Mouse (Mus musculus): ENCODE measurements around the gene Ralgps1. TPM values are rescaled to one million over a fixed set of nuclear protein-coding genes. Genes with fewer than 3 reads are reported as not detected.
"Not testable (repeated sequence)": the region's sequence is repeated elsewhere in the genome, so short reads cannot be mapped to it uniquely, and the experiment has no call there.

Ralgps1 gene
- polyA plus RNA-seq, 1 experiment from 2014 or later: 1.8 TPM

DNA sequence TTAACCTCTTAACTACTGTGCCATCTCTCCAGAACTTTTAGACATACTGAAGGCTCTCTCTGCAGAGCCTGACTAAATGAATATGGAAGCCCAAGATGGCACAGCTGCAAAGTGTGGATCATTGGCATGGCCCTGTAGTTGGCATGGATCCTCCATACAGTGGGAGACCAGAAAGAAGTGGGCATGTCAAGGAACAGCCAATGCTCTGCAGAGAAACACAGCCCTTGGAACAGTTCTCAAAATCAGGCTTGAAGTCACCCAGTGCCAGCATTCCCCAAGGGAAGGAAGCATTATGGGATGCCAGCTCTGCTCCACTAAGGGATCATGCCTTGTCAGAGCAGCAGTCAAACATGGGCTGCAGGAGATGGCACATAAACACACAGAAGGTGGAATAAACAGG lies 35.5 kb downstream of the Ralgps1 start:
- ATAC-seq: no peak
- Histone ChIP-seq H3K4me1 (ENCODE audit: insufficient read depth, low read depth, low read length) (no peaks in the 10 kb centered on the region), H3K4me3 (ENCODE audit: low read depth, low read length) (no peak overlapping the region), H3K9ac (replicated peaks; ENCODE audit: low read depth) (no peak overlapping the region), H3K36me3 (ENCODE audit: insufficient read depth, low read length) (no peaks in the 10 kb centered on the region), H3K4me2 (replicated peaks; ENCODE audit: low read depth, low read length) (no peak overlapping the region), H3K27ac (ENCODE audit: low read length) (no peak overlapping the region), H3K9me3 (ENCODE audit: low read length) (no peaks in the 10 kb centered on the region), H3K27me3 (replicated peaks; ENCODE audit: insufficient read depth, low read length) (no peaks in the 10 kb centered on the region)
- DNase-seq (ENCODE audit: low spot score): no peak
- TF ChIP-seq CTCF (IDR thresholded peaks at IDR 0.05) (no peak), EP300 (IDR thresholded peaks at IDR 0.05) (no peak)

- H3K4me3 ChIP-seq (ENCODE audit: low read depth, low read length): no peak overlapping the region
- TF ChIP-seq EP300 (IDR thresholded peaks at IDR 0.05): no peak
- TF ChIP-seq CTCF (IDR thresholded peaks at IDR 0.05): no peak
- H3K27ac ChIP-seq (ENCODE audit: low read length): no peak overlapping the region
- no peaks in the 10 kb centered on the region for H3K36me3 ChIP-seq (ENCODE audit: insufficient read depth, low read length)
- H3K4me2 ChIP-seq (replicated peaks; ENCODE audit: low read depth, low read length): no peak overlapping the region
- H3K27me3 ChIP-seq (replicated peaks; ENCODE audit: insufficient read depth, low read length): no peaks in the 10 kb centered on the region
- DNase-seq (ENCODE audit: low spot score) (no peak), ATAC-seq (no peak)
- H3K4me1 ChIP-seq (ENCODE audit: insufficient read depth, low read depth, low read length): no peaks in the 10 kb centered on the region
- no peaks in the 10 kb centered on the region for H3K9me3 ChIP-seq (ENCODE audit: low read length)
- H3K9ac ChIP-seq (replicated peaks; ENCODE audit: low read depth): no peak overlapping the region
- 91% methylated on average over 2 of the region's 3 CpGs for WGBS
Observed at GRCm38 (mm10) chr2:33329622-33330021, 41.7 kb downstream of the Ralgps1 start.

DNA sequence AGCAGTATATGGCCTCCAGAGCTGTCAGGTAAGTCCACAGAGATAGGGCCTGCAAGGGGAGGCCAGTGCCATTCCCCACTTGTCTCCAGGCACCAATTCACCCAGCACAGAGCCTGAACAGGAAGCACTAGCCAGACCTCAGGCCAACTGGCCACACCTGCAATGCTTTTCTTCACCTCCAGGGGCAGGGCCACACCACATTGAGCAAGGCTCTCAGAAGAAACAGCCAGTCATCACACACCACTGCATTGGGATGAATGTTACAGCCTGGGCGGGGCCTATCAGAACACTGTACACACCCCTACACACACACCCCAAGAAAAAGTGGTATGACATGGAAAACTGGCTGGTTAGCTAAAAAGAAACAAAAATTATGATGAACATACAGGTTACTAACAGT lies 42.3 kb downstream of the Ralgps1 start:
- no peak overlapping the region for H3K4me3 ChIP-seq (ENCODE audit: low read depth, low read length)

GRCm38 (mm10) chr2:33325359-33325758 lies 45.9 kb downstream of the Ralgps1 start:
- DNase-seq (ENCODE audit: low spot score) (peak; percentile 58), ATAC-seq (peak; percentile 61)
- WGBS: 43% methylated on average over 3 of the region's 3 CpGs
- no peaks in the 10 kb centered on the region for H3K4me1 ChIP-seq (ENCODE audit: insufficient read depth, low read depth, low read length)
- no peak overlapping the region for H3K4me2 ChIP-seq (replicated peaks; ENCODE audit: low read depth, low read length)
- H3K9me3 ChIP-seq (ENCODE audit: low read length): no peaks in the 10 kb centered on the region
- TF ChIP-seq CTCF (IDR thresholded peaks at IDR 0.05) (no peak), EP300 (IDR thresholded peaks at IDR 0.05) (no peak)
- no peak overlapping the region for H3K4me3 ChIP-seq (ENCODE audit: low read depth, low read length)
- no peaks in the 10 kb centered on the region for H3K36me3 ChIP-seq (ENCODE audit: insufficient read depth, low read length)
- no peak overlapping the region for H3K9ac ChIP-seq (replicated peaks; ENCODE audit: low read depth)
- H3K27ac ChIP-seq (ENCODE audit: low read length): no peak overlapping the region
- no peaks in the 10 kb centered on the region for H3K27me3 ChIP-seq (replicated peaks; ENCODE audit: insufficient read depth, low read length)

More for the DNA sequence above, 42.3 kb downstream of the Ralgps1 start:
- H3K27ac ChIP-seq (ENCODE audit: low read length): no peak overlapping the region
- H3K9ac ChIP-seq (replicated peaks; ENCODE audit: low read depth): no peak overlapping the region
- H3K36me3 ChIP-seq (ENCODE audit: insufficient read depth, low read length): no peaks in the 10 kb centered on the region
- H3K4me2 ChIP-seq (replicated peaks; ENCODE audit: low read depth, low read length): no peak overlapping the region
- no peaks in the 10 kb centered on the region for H3K27me3 ChIP-seq (replicated peaks; ENCODE audit: insufficient read depth, low read length)
- DNase-seq (ENCODE audit: low spot score) (no peak), ATAC-seq (no peak)
- no peaks in the 10 kb centered on the region for H3K9me3 ChIP-seq (ENCODE audit: low read length)
- no peaks in the 10 kb centered on the region for H3K4me1 ChIP-seq (ENCODE audit: insufficient read depth, low read depth, low read length)
- WGBS: 81% methylated on average over 1 of the region's 1 CpGs
- TF ChIP-seq CTCF (IDR thresholded peaks at IDR 0.05) (peak; percentile 69), EP300 (IDR thresholded peaks at IDR 0.05) (no peak)

GRCm38 (mm10) chr2:33323799-33324595 lies 47.3 kb downstream of the Ralgps1 start:
- no peak overlapping the region for H3K4me2 ChIP-seq (replicated peaks; ENCODE audit: low read depth, low read length)
- TF ChIP-seq EP300 (IDR thresholded peaks at IDR 0.05): no peak
- TF ChIP-seq CTCF (IDR thresholded peaks at IDR 0.05): peak; percentile 14; the same call in 1 of the 2 replicates
- H3K36me3 ChIP-seq (ENCODE audit: insufficient read depth, low read length): no peaks in the 10 kb centered on the region
- DNase-seq (ENCODE audit: low spot score): peak; percentile 43
- peak; percentile 11; the same call in 1 of the 2 replicates for ATAC-seq
- H3K27ac ChIP-seq (ENCODE audit: low read length): no peak overlapping the region
- no peaks in the 10 kb centered on the region for H3K4me1 ChIP-seq (ENCODE audit: insufficient read depth, low read depth, low read length)
- WGBS: 68% methylated on average over 8 of the region's 8 CpGs
- H3K9ac ChIP-seq (replicated peaks; ENCODE audit: low read depth): no peak overlapping the region
- no peaks in the 10 kb centered on the region for H3K27me3 ChIP-seq (replicated peaks; ENCODE audit: insufficient read depth, low read length)
- H3K4me3 ChIP-seq (ENCODE audit: low read depth, low read length): no peak overlapping the region
- no peaks in the 10 kb centered on the region for H3K9me3 ChIP-seq (ENCODE audit: low read length)

GRCm38 (mm10) chr2:33323043-33323625 lies 48.2 kb downstream of the Ralgps1 start:
- H3K9me3 ChIP-seq (ENCODE audit: low read length); H3K36me3 ChIP-seq (ENCODE audit: insufficient read depth, low read length); H3K27me3 ChIP-seq (replicated peaks; ENCODE audit: insufficient read depth, low read length); H3K4me2 ChIP-seq (replicated peaks; ENCODE audit: low read depth, low read length); H3K4me1 ChIP-seq (ENCODE audit: insufficient read depth, low read depth, low read length); DNase-seq (ENCODE audit: low spot score); H3K27ac ChIP-seq (ENCODE audit: low read length); H3K4me3 ChIP-seq (ENCODE audit: low read depth, low read length); ATAC-seq; H3K9ac ChIP-seq (replicated peaks; ENCODE audit: low read depth): not testable (repeated sequence)
- WGBS: 85% methylated on average over 9 of the region's 9 CpGs
